Mouse (Mus musculus) E14TG2a.4 (cell line): ENCODE results near the gene Src.

Experiments
- H3K27me3 ChIP-seq: 2 replicates; pipeline ENCODE4 v1.6.1; 2014; ENCODE audit warnings: low read length, control low read depth; ENCODE audit not compliant: insufficient read depth
- H3K36me3 ChIP-seq: 2 replicates; pipeline ENCODE4 v1.6.1; 2014; ENCODE audit warnings: low read length, control low read depth; ENCODE audit not compliant: insufficient read depth
- H3K4me1 ChIP-seq: replicated peaks from 2 replicates; pipeline ENCODE4 v1.6.1; 2014; ENCODE audit warnings: low read depth, low read length, control low read depth
- H3K4me3 ChIP-seq: replicated peaks from 2 replicates; pipeline ENCODE4 v1.5.1; 2014; ENCODE audit warnings: mild to moderate bottlenecking, low read length
- H3K9me3 ChIP-seq: 2 replicates; pipeline ENCODE4 v1.6.1; 2014; ENCODE audit warnings: low read length, control low read depth
- CTCF ChIP-seq: conservative IDR thresholded peaks from 2 replicates; pipeline ENCODE4 v1.5.1; 2014; ENCODE audit warnings: low read length
- NANOG ChIP-seq: IDR thresholded peaks from 2 replicates; pipeline ENCODE4 v1.6.1; 2014; ENCODE audit warnings: borderline replicate concordance, low read length, mixed read lengths
- POU5F1 ChIP-seq: IDR thresholded peaks from 2 replicates; pipeline ENCODE4 v1.6.1; 2014; ENCODE audit warnings: low read length, borderline replicate concordance

Src gene

DNA sequence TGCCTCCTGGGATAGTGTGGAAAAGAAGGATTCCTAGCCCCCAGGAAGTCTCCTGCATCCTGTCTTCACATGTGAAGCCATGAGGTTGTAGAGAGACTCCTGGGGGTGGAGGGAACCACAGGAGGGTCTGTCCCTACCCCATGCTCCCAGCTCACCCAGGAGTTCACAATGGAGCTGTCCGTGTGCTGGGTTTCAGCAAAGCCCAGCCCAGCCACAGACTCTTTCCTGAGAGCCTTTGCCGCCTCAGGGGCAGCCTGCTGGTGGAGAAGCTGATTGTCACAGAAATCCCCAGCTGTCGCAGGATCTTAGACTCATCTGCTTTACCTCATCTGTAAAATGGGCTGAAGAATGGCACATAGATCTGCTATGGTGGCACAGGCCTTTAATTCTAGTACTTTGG lies 18.9 kb downstream of the Src start:
- TF ChIP-seq NANOG (no peak; the same call in 1 of the 2 replicates), CTCF (no peak), POU5F1 (no peak)
- H3K4me1 ChIP-seq, result peaks cover 70% of the 10 kb centered on the region

DNA sequence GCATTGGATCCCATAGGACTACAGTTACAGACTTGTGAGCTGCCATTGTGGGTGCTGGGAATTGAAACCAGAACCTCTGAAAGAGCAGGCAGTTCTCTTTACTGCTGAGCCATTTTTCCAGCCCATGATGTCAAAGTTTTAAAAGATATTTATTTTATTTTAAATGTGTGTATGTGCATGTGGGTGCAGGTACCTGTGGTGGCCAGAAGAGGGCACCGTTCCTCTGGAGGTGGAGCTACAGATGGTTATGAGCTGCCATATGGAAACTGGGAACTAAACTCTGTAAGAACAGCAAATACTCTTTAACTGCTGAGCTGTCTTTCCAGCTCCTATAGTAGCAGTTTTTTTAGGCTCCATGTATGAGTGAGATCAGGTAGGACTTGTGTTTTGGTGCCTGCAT lies 23.1 kb downstream of the Src start:
- Histone ChIP-seq H3K27me3 (no peaks in the 10 kb centered on the region), H3K9me3 (peaks cover 29% of the 10 kb centered on the region), H3K4me1 (peaks cover 37% of the 10 kb centered on the region), H3K36me3 (peaks cover 71% of the 10 kb centered on the region), H3K4me3 (no peak overlapping the region)
- TF ChIP-seq POU5F1 (no peak), CTCF (peak; percentile 54)

More for the DNA sequence above, 18.9 kb downstream of the Src start:
- peak overlapping the region; percentile 66 for H3K4me3 ChIP-seq
- peaks cover 14% of the 10 kb centered on the region for H3K9me3 ChIP-seq
- no peaks in the 10 kb centered on the region for H3K27me3 ChIP-seq
- H3K36me3 ChIP-seq, result peaks cover 60% of the 10 kb centered on the region

DNA sequence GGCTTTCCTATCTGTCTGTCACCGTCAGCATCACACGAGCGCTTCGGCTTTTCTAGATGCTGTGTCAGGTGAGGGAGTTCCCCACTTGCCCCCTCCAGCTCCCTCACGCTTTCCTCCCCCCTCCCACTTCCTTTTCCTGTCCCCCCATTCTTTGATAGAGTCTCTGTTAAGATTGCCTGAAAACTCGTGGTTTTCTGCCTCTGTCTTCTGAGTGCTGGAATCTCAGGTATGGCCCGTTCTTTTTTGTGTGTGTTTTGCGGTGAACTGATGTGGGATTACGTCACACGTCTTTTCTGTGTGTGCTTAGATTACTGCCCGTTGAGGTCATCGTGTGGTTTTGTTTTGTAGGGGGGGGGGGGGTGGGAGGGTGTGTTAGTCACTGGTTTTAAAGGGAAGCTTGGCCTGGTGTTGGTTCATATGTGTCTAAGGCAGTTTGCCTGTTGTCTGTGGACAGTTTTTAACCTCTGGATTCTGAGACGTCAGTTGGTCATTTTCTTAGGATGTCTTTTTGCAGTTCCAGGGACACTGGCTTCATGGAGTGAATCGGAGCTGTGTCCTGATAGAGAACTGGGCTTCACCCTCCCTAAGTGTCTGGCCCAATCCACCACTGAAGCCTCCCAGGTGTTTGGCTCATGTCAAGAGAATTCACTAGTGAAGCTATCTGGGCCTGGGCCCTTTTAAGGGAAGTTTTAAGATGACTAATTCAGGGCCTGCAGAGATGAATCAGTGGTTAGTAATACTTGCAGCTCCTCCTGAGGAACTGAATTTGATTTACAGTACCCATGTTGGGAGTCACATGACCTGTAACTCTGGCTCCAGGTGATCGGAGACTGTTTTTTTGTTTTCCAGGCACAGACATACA lies 29.3 kb downstream of the Src start:
- Histone ChIP-seq H3K4me1 (peaks cover 55% of the 10 kb centered on the region), H3K27me3 (no peaks in the 10 kb centered on the region), H3K36me3 (peaks cover 57% of the 10 kb centered on the region), H3K9me3 (peaks cover 11% of the 10 kb centered on the region), H3K4me3 (no peak overlapping the region)
- TF ChIP-seq NANOG (no peak), POU5F1 (no peak), CTCF (no peak)

DNA sequence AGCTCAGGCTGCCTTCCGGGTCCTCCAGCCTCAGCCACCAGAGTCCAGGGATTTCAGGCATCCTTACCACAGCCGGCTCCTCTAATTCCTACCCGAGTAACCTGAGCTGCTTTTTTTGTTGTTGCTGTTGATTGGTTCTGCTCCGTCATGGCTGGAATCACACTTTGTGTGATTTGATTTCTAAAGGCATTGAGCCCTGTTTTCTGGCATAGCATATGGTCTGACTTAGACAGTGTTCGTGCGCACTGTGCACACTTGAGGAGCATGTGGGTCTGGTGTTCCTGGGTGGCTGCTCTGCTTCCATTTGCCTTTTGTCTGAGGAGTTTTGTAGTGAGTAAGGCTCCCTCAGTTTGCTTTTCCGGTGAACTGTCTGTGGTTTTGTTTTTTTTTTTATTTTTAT lies 30.1 kb downstream of the Src start:
- Histone ChIP-seq H3K9me3 (peaks cover 4% of the 10 kb centered on the region), H3K4me1 (peaks cover 58% of the 10 kb centered on the region), H3K4me3 (no peak overlapping the region), H3K36me3 (peaks cover 58% of the 10 kb centered on the region), H3K27me3 (no peaks in the 10 kb centered on the region)
- TF ChIP-seq NANOG (no peak), CTCF (no peak), POU5F1 (no peak)

DNA sequence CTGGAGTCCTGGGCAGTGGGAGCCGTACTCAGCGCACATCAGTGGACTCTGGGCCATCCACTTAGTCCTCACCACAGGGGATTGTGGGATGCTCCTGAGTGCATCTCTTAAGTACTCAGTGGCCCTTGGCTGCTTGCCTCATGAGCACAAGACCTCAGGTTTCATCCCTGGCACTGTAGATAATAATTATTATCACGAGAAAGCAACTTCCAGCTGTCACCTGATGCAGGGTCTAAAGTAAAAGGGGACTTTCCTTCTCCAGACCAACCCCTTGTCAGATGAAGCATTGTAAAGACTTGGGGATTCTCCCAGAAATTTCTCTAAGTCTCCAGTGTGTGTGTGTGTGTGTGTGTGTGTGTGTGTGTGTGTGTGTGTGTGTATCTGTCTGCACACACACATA lies 32.7 kb downstream of the Src start:
- Histone ChIP-seq H3K27me3 (no peaks in the 10 kb centered on the region), H3K9me3 (no peaks in the 10 kb centered on the region), H3K36me3 (peaks cover 62% of the 10 kb centered on the region), H3K4me1 (peaks cover 72% of the 10 kb centered on the region), H3K4me3 (no peak overlapping the region)
- no peak for TF ChIP-seq NANOG

DNA sequence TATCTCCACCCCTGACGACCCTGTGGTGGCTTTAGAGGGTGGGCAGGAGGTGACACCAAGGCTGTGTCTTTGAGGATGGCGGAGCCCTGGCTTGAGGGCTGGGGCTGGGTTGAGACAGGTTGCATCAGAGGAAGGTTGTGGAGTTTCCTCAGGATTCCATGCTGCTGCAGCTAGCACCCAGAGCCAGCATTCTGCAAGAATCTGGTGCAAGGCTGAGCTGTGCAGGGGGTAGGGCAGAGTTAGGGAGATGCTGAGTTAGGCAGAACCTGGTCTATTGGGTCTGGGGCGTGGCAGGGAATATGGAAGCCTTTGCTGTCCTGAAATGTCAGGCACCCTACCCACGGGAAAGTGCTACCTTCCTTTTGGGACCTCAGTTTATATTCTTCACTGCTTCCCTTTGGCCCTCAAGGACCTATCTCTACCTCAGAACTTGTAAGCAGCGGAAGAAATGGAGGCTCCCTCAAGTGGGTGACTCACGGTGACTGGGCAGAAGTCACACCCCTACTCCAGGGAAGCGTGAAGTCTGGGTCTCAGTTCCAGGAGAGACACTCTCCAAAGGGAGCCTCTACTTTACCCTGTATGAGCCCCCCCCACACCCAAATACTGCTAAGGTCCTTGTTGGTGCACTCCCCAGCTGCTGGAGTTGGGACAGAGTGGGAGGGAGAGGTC lies 33.3 kb downstream of the Src start:
- Histone ChIP-seq H3K27me3 (no peaks in the 10 kb centered on the region), H3K36me3 (peaks cover 58% of the 10 kb centered on the region), H3K4me3 (no peak overlapping the region), H3K9me3 (no peaks in the 10 kb centered on the region), H3K4me1 (peaks cover 69% of the 10 kb centered on the region)
- TF ChIP-seq CTCF (no peak), POU5F1 (no peak), NANOG (no peak)

DNA sequence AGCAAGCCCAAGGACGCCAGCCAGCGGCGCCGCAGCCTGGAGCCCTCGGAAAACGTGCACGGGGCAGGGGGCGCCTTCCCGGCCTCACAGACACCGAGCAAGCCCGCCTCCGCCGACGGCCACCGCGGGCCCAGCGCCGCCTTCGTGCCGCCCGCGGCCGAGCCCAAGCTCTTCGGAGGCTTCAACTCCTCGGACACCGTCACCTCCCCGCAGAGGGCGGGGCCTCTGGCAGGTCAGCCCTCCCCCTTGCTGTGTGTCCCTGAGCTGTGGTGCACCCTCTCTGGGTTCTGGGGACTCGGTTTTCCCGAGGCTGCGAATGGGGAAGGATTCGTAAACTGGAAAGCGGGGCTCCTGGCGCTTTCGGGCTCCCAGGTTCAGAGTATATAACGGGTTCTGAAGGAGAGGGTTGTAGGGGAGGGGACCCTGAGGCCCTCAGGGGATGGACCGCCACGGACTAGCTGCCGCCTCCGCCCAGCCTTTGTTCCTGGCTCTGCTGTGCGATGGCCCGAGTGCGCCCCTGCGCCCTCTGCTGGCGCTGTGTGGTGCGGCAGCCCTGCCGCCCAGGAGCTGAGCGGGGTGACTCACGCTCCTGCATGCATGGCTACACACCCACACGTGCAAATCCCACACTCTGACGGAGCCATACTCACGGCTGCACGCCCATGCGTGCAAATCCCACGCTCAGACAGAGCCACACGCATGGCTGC lies 39.0 kb downstream of the Src start:
- peak overlapping the region; percentile 81 for H3K4me3 ChIP-seq
- H3K4me1 ChIP-seq, result peaks cover 76% of the 10 kb centered on the region
- TF ChIP-seq CTCF (no peak), POU5F1 (no peak), NANOG (no peak)
- peaks cover 67% of the 10 kb centered on the region for H3K36me3 ChIP-seq
- no peaks in the 10 kb centered on the region for H3K27me3 ChIP-seq
- H3K9me3 ChIP-seq, result no peaks in the 10 kb centered on the region

DNA sequence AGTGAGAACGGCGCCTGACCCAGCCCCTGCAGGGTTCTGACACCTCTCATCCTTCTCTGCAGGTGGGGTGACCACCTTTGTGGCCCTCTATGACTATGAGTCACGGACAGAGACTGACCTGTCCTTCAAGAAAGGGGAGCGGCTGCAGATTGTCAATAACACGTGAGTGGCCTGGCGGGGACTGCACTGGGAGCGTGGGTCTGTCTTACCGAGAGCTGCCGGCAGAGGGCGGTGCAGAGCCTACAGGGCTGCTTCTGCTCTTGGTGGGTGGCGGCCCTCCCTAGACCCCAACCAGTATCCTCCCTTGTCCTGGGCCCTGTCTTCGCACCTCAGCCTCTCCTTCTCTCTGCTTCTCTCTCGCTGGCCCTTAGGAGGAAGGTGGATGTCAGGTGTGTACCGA lies 40.2 kb downstream of the Src start:
- Histone ChIP-seq H3K27me3 (no peaks in the 10 kb centered on the region), H3K36me3 (peaks cover 65% of the 10 kb centered on the region), H3K9me3 (no peaks in the 10 kb centered on the region), H3K4me1 (peaks cover 84% of the 10 kb centered on the region), H3K4me3 (no peak overlapping the region)
- TF ChIP-seq CTCF (peak; percentile 92), NANOG (no peak)
